Mouse (Mus musculus) liver, postnatal 0 days (tissue): ENCODE measurements around the gene Ciao2a.

Experiments
- CTCF ChIP-seq: sonication (generic); IDR thresholded peaks from 2 replicates; pipeline ENCODE4 v1.5.1; 2016; ENCODE audit warnings: antibody characterized with exemption, low read depth
- EP300 ChIP-seq: IDR thresholded peaks from 2 replicates; pipeline ENCODE4 v1.6.1; 2016; ENCODE audit warnings: antibody characterized with exemption, low read depth, mild to moderate bottlenecking

DNA sequence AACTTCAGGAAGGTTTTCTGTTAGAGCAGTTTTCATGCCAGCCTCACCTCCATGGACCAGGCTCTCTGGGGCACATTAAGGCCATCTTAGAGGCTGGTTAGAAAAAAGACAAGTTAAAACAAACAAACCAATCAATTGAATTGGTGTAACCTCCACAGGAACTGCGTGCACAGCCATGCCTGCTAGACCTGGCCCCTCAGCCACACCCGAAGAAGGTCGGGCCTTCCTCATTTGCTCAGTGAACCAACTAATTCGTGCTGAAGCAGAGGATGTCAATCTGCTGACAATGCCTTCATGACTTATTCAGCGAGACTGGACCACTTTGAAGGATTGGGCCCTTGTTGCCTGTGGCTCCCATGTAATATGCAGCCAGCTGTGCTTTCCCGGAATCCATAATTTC, 60.0 kb downstream of the Ciao2a start:
- TF ChIP-seq CTCF = no peak
- no peak for TF ChIP-seq EP300
